Mouse (Mus musculus) bone marrow, adult 2 months (tissue): ENCODE results near the gene Pard6b. TPM values are rescaled to one million over a fixed set of nuclear protein-coding genes. Genes with fewer than 3 reads are reported as not detected.

Experiments
- H3K27ac ChIP-seq: fragments of 200-500 bp; 2 replicates; pipeline ENCODE4 v1.5.1; 2012; ENCODE audit warnings: low read depth, mild to moderate bottlenecking, control low read depth, inconsistent platforms, low read length; ENCODE audit not compliant: control insufficient read depth, poor library complexity, insufficient read depth
- H3K4me1 ChIP-seq: fragments of 200-500 bp; 2 replicates; pipeline ENCODE4 v1.6.1; 2011; ENCODE audit warnings: low read length; ENCODE audit not compliant: control insufficient read depth, insufficient read depth
- H3K4me3 ChIP-seq: fragments of 200-500 bp; replicated peaks from 2 replicates; pipeline ENCODE3; 2011; ENCODE audit warnings: mild to moderate bottlenecking, low read depth, low read length, control low read depth; ENCODE audit not compliant: control insufficient read depth
- CTCF ChIP-seq: fragments of 200-500 bp; IDR thresholded peaks from 2 replicates; pipeline ENCODE4 v1.5.1; 2011; ENCODE audit warnings: low read length, control low read depth; ENCODE audit not compliant: control insufficient read depth, insufficient read depth
- POLR2A ChIP-seq: fragments of 200-500 bp; IDR thresholded peaks from 2 replicates; pipeline ENCODE4 v1.6.1; 2011; ENCODE audit warnings: low read depth, mild to moderate bottlenecking, control low read depth, low read length, borderline replicate concordance; ENCODE audit not compliant: control insufficient read depth
- WGBS: fragments of 180-500 bp; shearing (Covaris S2); methylation state at CpG from one replicate; pipeline ENCODE4 v1.1.7; 2018; 5-methylcytosine and 5-hydroxymethylcytosine counted together
- polyA plus RNA-seq: library from polyadenylated mRNA; stranded (reverse); fragments of >200 nt; gene quantifications from 2 replicates; pipeline ENCODE4 v1.2.4, GENCODE M21; 2011; ENCODE audit warnings: low replicate concordance; ENCODE audit not compliant: missing spikeins, insufficient read depth, insufficient read length

Gene Pard6b
- polyA plus RNA-seq, 1 experiment: not detected

- TF ChIP-seq POLR2A (no peak), CTCF (no peak)
- no peak overlapping the region for H3K27ac ChIP-seq
- H3K4me1 ChIP-seq: peaks cover 2% of the 10 kb centered on the region; the same call in 1 of the 2 replicates
- no peak overlapping the region for H3K4me3 ChIP-seq
- WGBS: 73% methylated on average over 22 of the region's 22 CpGs
Observed at GRCm38 (mm10) chr2:168147722-168148432, 67.1 kb downstream of the Pard6b start.

GRCm38 (mm10) chr2:168149241-168149640 lies 68.4 kb downstream of the Pard6b start:
- TF ChIP-seq CTCF (no peak), POLR2A (no peak)
- Histone ChIP-seq H3K4me1 (peaks cover 2% of the 10 kb centered on the region; the same call in 1 of the 2 replicates), H3K27ac (no peak overlapping the region), H3K4me3 (no peak overlapping the region)
- 32% methylated on average over 8 of the region's 8 CpGs for WGBS

Other genes starting within 250 kb of the Pard6b start
- 13.7 and 34.3 TPM in 2 replicates for gene Ptpn1, start 148.9 kb upstream of the Pard6b start, polyA plus RNA-seq
- 24.0 and 49.2 TPM in 2 replicates for gene Ripor3, start 70.4 kb upstream of the Pard6b start, polyA plus RNA-seq
- gene Adnp, start 126.1 kb downstream of the Pard6b start, polyA plus RNA-seq: 4.1 and 10.8 TPM in 2 replicates
- gene Gm20716, start 149.4 kb downstream of the Pard6b start, polyA plus RNA-seq: 18.3 and 20.2 TPM in 2 replicates
- 20.1 and 59.2 TPM in 2 replicates for gene Dpm1, start 149.6 kb downstream of the Pard6b start, polyA plus RNA-seq
- gene Mocs3, start 149.6 kb downstream of the Pard6b start, polyA plus RNA-seq: 1.1 and 5.1 TPM in 2 replicates
- gene Kcng1, start 200.7 kb downstream of the Pard6b start, polyA plus RNA-seq: not detected in 2 replicates